Mouse (Mus musculus): ENCODE data around the gene Pnkd. TPM values are rescaled to one million over a fixed set of nuclear protein-coding genes. Genes with fewer than 3 reads are reported as not detected.

Pnkd gene
- polyA plus RNA-seq, 1 experiment from 2014 or later = 225 TPM

GRCm38 (mm10) chr1:74240832-74241231 lies 43.9 kb upstream of the Pnkd start:
- Histone ChIP-seq H3K27ac (ENCODE audit: low read depth, low read length) (peak overlapping the region; percentile 57), H3K36me3 (ENCODE audit: control insufficient read depth, insufficient read depth, low read length) (no peaks in the 10 kb centered on the region), H3K4me1 (ENCODE audit: control insufficient read depth, insufficient read depth, low read length) (peaks cover 44% of the 10 kb centered on the region), H3K4me2 (peak overlapping the region; percentile 78), H3K27me3 (ENCODE audit: control insufficient read depth, insufficient read depth, low read length) (no peaks in the 10 kb centered on the region), H3K4me3 (ENCODE audit: low read depth, low read length) (no peak overlapping the region), H3K9me3 (replicated peaks; ENCODE audit: control insufficient read depth, low read length) (no peaks in the 10 kb centered on the region), H3K9ac (ENCODE audit: low read depth, low read length) (no peak overlapping the region)
- 55% methylated on average over 4 of the region's 4 CpGs for WGBS (ENCODE audit: insufficient replicate concordance)
- ATAC-seq (replicated peaks; ENCODE audit: insufficient number of reproducible peaks, low FRiP score, low TSS enrichment) = no peak

GRCm38 (mm10) chr1:74245525-74245924 lies 39.2 kb upstream of the Pnkd start:
- Histone ChIP-seq H3K9ac (ENCODE audit: low read depth, low read length) (no peak overlapping the region), H3K9me3 (replicated peaks; ENCODE audit: control insufficient read depth, low read length) (no peaks in the 10 kb centered on the region), H3K27me3 (ENCODE audit: control insufficient read depth, insufficient read depth, low read length) (no peaks in the 10 kb centered on the region), H3K4me1 (ENCODE audit: control insufficient read depth, insufficient read depth, low read length) (peaks cover 26% of the 10 kb centered on the region), H3K27ac (ENCODE audit: low read depth, low read length) (no peak overlapping the region), H3K4me2 (no peak overlapping the region), H3K36me3 (ENCODE audit: control insufficient read depth, insufficient read depth, low read length) (peaks cover 4% of the 10 kb centered on the region; the same call in 1 of the 2 replicates), H3K4me3 (ENCODE audit: low read depth, low read length) (no peak overlapping the region)
- WGBS (ENCODE audit: insufficient replicate concordance) = 71% methylated on average over 2 of the region's 2 CpGs
- ATAC-seq (replicated peaks; ENCODE audit: insufficient number of reproducible peaks, low FRiP score, low TSS enrichment) = no peak

- H3K27me3 ChIP-seq (ENCODE audit: control insufficient read depth, insufficient read depth, low read length) = no peaks in the 10 kb centered on the region
- H3K4me2 ChIP-seq = no peak overlapping the region
- no peak overlapping the region for H3K9ac ChIP-seq (ENCODE audit: low read depth, low read length)
- H3K9me3 ChIP-seq (replicated peaks; ENCODE audit: control insufficient read depth, low read length) = no peaks in the 10 kb centered on the region
- peaks cover 12% of the 10 kb centered on the region for H3K36me3 ChIP-seq (ENCODE audit: control insufficient read depth, insufficient read depth, low read length)
- ATAC-seq (replicated peaks; ENCODE audit: insufficient number of reproducible peaks, low FRiP score, low TSS enrichment) = no peak
- H3K4me1 ChIP-seq (ENCODE audit: control insufficient read depth, insufficient read depth, low read length) = peaks cover 17% of the 10 kb centered on the region
- H3K4me3 ChIP-seq (ENCODE audit: low read depth, low read length) = no peak overlapping the region
- WGBS (ENCODE audit: insufficient replicate concordance) = 60% methylated on average over 1 of the region's 1 CpGs
- peak overlapping the region; percentile 60 for H3K27ac ChIP-seq (ENCODE audit: low read depth, low read length)
Observed at GRCm38 (mm10) chr1:74248799-74249198, 35.9 kb upstream of the Pnkd start.

GRCm38 (mm10) chr1:74249331-74249980 lies 35.3 kb upstream of the Pnkd start:
- no peak overlapping the region for H3K9ac ChIP-seq (ENCODE audit: low read depth, low read length)
- peaks cover 12% of the 10 kb centered on the region for H3K36me3 ChIP-seq (ENCODE audit: control insufficient read depth, insufficient read depth, low read length)
- no peaks in the 10 kb centered on the region for H3K9me3 ChIP-seq (replicated peaks; ENCODE audit: control insufficient read depth, low read length)
- WGBS (ENCODE audit: insufficient replicate concordance) = 68% methylated on average over 5 of the region's 5 CpGs
- H3K4me3 ChIP-seq (ENCODE audit: low read depth, low read length) = no peak overlapping the region
- H3K4me2 ChIP-seq = no peak overlapping the region
- H3K27ac ChIP-seq (ENCODE audit: low read depth, low read length) = peak overlapping the region; percentile 60; the same call in 1 of the 2 replicates
- peaks cover 21% of the 10 kb centered on the region for H3K4me1 ChIP-seq (ENCODE audit: control insufficient read depth, insufficient read depth, low read length)
- no peaks in the 10 kb centered on the region for H3K27me3 ChIP-seq (ENCODE audit: control insufficient read depth, insufficient read depth, low read length)
- ATAC-seq (replicated peaks; ENCODE audit: insufficient number of reproducible peaks, low FRiP score, low TSS enrichment) = no peak

GRCm38 (mm10) chr1:74250096-74250495 lies 34.6 kb upstream of the Pnkd start:
- no peak overlapping the region for H3K27ac ChIP-seq (ENCODE audit: low read depth, low read length)
- ATAC-seq (replicated peaks; ENCODE audit: insufficient number of reproducible peaks, low FRiP score, low TSS enrichment) = no peak

GRCm38 (mm10) chr1:74255704-74256345 lies 28.9 kb upstream of the Pnkd start:
- H3K27ac ChIP-seq (ENCODE audit: low read depth, low read length) = no peak overlapping the region; the same call in 1 of the 2 replicates
- no peaks in the 10 kb centered on the region for H3K9me3 ChIP-seq (replicated peaks; ENCODE audit: control insufficient read depth, low read length)
- peaks cover 19% of the 10 kb centered on the region for H3K4me1 ChIP-seq (ENCODE audit: control insufficient read depth, insufficient read depth, low read length)
- peaks cover 29% of the 10 kb centered on the region for H3K36me3 ChIP-seq (ENCODE audit: control insufficient read depth, insufficient read depth, low read length)
- H3K9ac ChIP-seq (ENCODE audit: low read depth, low read length) = no peak overlapping the region
- H3K4me3 ChIP-seq (ENCODE audit: low read depth, low read length) = no peak overlapping the region
- WGBS (ENCODE audit: insufficient replicate concordance) = 95% methylated on average over 8 of the region's 8 CpGs
- no peak overlapping the region for H3K4me2 ChIP-seq
- no peaks in the 10 kb centered on the region for H3K27me3 ChIP-seq (ENCODE audit: control insufficient read depth, insufficient read depth, low read length)
- no peak for ATAC-seq (replicated peaks; ENCODE audit: insufficient number of reproducible peaks, low FRiP score, low TSS enrichment)

More at GRCm38 (mm10) chr1:74250096-74250495, 34.6 kb upstream of the Pnkd start:
- Histone ChIP-seq H3K9ac (ENCODE audit: low read depth, low read length) (no peak overlapping the region), H3K36me3 (ENCODE audit: control insufficient read depth, insufficient read depth, low read length) (peaks cover 16% of the 10 kb centered on the region), H3K9me3 (replicated peaks; ENCODE audit: control insufficient read depth, low read length) (no peaks in the 10 kb centered on the region), H3K4me2 (no peak overlapping the region), H3K27me3 (ENCODE audit: control insufficient read depth, insufficient read depth, low read length) (no peaks in the 10 kb centered on the region), H3K4me3 (ENCODE audit: low read depth, low read length) (no peak overlapping the region), H3K4me1 (ENCODE audit: control insufficient read depth, insufficient read depth, low read length) (peaks cover 21% of the 10 kb centered on the region; the same call in 1 of the 2 replicates)
- 84% methylated on average over 4 of the region's 4 CpGs for WGBS (ENCODE audit: insufficient replicate concordance)

GRCm38 (mm10) chr1:74256782-74257181 lies 27.9 kb upstream of the Pnkd start:
- H3K27me3 ChIP-seq (ENCODE audit: control insufficient read depth, insufficient read depth, low read length) = no peaks in the 10 kb centered on the region
- H3K9ac ChIP-seq (ENCODE audit: low read depth, low read length) = no peak overlapping the region
- H3K4me3 ChIP-seq (ENCODE audit: low read depth, low read length) = no peak overlapping the region
- no peaks in the 10 kb centered on the region for H3K9me3 ChIP-seq (replicated peaks; ENCODE audit: control insufficient read depth, low read length)
- H3K4me2 ChIP-seq = no peak overlapping the region
- H3K4me1 ChIP-seq (ENCODE audit: control insufficient read depth, insufficient read depth, low read length) = peaks cover 19% of the 10 kb centered on the region
- WGBS (ENCODE audit: insufficient replicate concordance) = 44% methylated on average over 4 of the region's 4 CpGs
- ATAC-seq (replicated peaks; ENCODE audit: insufficient number of reproducible peaks, low FRiP score, low TSS enrichment) = no peak
- H3K36me3 ChIP-seq (ENCODE audit: control insufficient read depth, insufficient read depth, low read length) = peaks cover 24% of the 10 kb centered on the region
- peak overlapping the region; percentile 35; the same call in 1 of the 2 replicates for H3K27ac ChIP-seq (ENCODE audit: low read depth, low read length)

GRCm38 (mm10) chr1:74262510-74262909 lies 22.2 kb upstream of the Pnkd start:
- no peak overlapping the region for H3K4me2 ChIP-seq
- peaks cover 56% of the 10 kb centered on the region for H3K36me3 ChIP-seq (ENCODE audit: control insufficient read depth, insufficient read depth, low read length)
- 77% methylated on average over 6 of the region's 6 CpGs for WGBS (ENCODE audit: insufficient replicate concordance)
- no peak for ATAC-seq (replicated peaks; ENCODE audit: insufficient number of reproducible peaks, low FRiP score, low TSS enrichment)
- no peak overlapping the region for H3K9ac ChIP-seq (ENCODE audit: low read depth, low read length)
- no peak overlapping the region for H3K27ac ChIP-seq (ENCODE audit: low read depth, low read length)
- no peak overlapping the region for H3K4me3 ChIP-seq (ENCODE audit: low read depth, low read length)
- no peaks in the 10 kb centered on the region for H3K4me1 ChIP-seq (ENCODE audit: control insufficient read depth, insufficient read depth, low read length)
- H3K27me3 ChIP-seq (ENCODE audit: control insufficient read depth, insufficient read depth, low read length) = no peaks in the 10 kb centered on the region
- H3K9me3 ChIP-seq (replicated peaks; ENCODE audit: control insufficient read depth, low read length) = no peaks in the 10 kb centered on the region
